Mouse (Mus musculus) layer of hippocampus, postnatal 25 days (tissue): ENCODE results near the gene Cyb561. TPM values are rescaled to one million over a fixed set of nuclear protein-coding genes. Genes with fewer than 3 reads are reported as not detected.

ENCODE experiments used
- DNase-seq, 2 experiments: peaks; one replicate each; pipeline ENCODE4 v3.0.0; 2022; ENCODE audit warnings: mixed read lengths in 2 of 2, low spot score in 1 of 2; ENCODE audit errors: extremely low spot score in 1 of 2
- total RNA-seq, 2 experiments: library from RNA; stranded (reverse); gene quantifications; 2 replicates each; pipeline ENCODE4 v1.2.3; 2021

Cyb561 gene
- 10 to 100 TPM; 51.4 to 52.3 TPM for total RNA-seq

DNA sequence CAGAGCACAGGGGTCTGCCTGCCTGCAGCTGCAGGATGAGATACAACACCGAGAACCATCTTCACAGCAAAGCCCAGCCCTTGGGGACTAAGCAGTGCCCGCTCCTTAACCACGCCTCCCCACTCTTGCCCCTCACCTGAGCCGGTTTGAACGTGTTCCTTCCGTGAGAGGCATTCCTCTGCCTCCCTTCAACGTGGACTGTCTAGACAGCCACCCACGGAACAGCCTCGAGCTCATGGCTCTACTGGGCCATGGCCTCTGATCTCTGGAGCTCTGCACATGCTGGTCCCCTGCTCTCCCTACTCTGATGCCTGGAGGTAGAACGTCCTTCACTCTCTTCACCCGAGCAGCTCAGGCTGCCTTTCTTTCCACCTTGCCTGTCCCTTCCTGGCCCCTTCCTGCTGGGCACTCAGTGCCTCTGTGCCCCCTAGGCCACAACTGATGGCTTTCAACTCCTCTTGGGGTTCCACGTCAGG, at the start of gene Cyb561:
Gene Cyb561 (minus strand): TSS at position 426 of the 476 bp plus-strand sequence.
- DNase-seq: no peak

DNA sequence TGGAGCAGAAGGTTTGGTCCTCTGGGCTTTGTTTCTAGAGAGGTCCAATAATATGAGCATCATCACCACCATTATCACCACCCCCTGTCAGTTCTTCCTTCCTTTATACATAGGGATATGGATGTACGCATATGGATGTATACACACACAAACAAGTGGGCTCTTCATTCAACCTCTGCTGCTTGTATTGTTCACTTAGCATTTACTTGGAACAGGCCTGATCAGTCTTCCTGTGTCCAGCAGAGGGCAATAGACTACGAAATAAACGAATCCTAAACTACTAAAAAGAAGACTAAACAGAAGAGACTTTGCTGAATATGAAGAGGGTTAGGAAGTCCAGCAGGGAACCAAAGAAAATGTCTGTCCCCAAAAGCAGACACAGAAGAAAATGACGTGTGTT, 48.6 kb upstream of the Cyb561 start:
- DNase-seq: no peak

DNA sequence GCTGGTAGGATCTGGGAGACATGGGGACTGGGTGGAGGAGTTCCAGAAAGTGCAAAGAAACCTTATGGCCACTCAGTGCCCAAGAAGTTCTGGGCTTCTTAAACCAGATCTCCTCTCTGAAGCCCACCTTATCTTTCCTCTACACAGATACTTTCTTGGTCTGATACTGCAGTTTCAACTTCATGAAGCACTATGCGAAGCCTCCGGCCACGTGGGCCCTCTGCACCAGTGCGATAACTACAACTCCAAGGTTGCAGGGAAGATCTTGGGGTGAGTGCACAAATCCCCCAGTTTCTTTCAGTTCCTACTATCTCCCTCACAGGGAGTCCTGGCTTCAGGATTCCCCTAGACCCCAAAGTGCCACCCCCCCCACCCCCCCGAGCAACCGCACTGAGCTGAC, 46.9 kb upstream of the Cyb561 start:
- no peak for DNase-seq

DNA sequence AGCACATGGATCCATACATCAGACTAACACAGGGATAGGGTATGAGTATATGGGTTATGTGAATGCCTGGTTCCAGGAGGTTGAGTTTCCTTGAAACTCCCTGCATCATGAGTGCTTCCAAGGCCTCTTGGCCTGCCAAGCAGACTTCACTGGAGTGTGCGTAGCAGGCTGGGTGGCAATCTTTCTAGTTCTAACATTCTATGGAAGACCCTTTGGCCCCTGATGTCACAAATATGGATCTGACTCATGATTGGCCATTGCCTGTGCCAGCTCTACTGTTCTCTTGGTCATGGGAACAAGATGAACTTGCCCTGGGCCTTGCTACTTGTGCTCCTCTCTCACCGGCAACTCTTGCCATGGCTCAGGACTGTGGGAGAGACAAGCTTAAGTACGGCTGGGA, 41.2 kb upstream of the Cyb561 start, which contains the start of gene Ace3:
Gene Ace3 (plus strand): TSS at position 301 of the 400 bp plus-strand sequence.
- no peak for DNase-seq

DNA sequence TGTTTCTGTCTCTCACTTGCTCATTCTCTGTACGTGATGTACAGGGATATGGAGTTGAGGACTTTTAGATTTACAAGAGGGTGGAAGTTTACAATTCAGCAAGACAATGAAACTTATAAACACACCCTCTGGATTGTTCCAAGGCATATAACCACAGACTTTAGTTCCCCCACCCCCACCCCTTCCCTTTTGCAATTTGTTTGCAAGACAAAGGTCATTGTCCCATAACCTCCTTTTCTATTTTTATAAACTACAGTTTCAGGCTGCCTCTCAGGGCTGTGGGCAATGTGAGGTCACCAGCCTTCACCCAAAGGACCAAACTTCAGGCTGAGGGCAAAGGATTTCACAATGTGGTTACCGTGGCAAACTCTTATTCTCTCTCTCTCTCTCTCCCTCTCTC, 37.1 kb upstream of the Cyb561 start:
- no peak for DNase-seq

DNA sequence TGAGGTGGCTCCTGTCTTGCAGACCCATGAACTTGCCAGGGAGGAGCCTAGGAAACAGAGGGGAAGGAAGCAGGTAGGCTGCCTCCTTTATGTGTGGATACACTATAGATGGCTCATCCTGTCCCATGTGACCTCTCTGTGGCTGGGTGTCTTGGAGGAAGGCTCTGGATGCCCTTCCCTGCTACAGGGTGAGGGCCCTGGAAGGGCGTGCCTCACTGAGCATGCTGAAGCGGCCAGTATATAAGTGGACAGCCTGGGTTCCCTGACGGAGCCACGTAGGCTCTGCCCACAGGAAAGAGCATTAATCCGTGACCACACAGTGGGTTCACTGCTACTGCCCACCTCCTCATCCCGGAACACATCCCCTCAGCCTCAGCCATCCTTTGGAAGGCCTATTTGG, 36.3 kb upstream of the Cyb561 start:
- DNase-seq: no peak

DNA sequence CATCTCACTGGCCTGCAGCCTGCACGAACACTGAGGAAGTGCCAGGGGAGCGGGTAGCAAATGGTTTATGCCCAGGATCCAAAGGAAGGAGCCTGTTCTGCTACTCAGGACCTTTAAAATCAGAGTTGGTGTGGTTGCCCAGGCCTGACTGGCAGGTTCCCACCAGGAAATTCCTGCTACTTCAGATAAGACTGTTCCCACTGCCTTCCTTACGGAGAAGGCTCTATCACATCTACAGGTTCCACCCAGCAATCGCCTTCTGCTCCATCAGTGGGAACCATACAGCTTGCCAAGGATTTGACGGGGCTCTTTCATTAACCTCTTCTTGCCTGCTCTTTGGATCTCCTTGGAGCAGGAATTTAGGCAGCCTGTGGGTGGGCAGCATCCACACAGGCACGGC, 34.3 kb upstream of the Cyb561 start:
- DNase-seq: no peak

DNA sequence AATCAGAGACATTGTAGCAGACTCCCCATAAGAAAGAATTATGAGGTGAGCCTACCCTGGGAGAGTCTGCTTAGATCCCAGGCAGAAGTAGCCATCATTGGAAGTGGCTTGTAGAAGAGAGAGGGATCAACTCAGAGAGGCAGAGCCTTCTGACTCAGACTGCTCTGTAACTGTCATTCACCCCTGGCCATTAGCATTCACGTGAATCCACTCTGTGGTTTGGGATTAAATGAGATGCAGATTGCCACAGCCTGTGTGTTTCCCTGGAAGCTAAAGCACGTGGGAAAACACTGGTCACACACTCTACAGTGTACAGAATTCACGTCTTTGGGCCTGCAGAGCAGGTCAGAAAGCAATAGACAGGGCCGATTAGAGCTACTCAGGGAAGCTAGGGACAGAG, 31.3 kb upstream of the Cyb561 start:
- DNase-seq: no peak

DNA sequence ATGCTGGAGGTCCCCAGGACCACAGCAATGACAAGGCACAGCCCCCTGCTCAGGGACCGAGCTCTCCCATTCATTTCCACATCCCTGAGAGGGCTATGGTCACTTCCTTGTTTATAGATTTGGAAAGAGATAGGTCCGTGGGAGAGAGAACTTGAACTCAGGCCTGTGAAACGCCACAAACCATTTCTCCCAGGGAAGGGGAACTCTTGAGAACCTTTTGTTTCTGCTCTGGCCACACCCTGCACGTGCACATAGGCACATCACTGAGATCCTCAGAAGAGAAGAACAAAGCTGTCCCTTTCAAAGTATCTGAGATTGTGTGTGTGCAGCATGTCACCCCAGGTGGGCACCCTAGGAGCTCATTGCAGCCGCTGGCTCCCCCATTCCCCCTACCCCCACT, 25.5 kb upstream of the Cyb561 start:
- DNase-seq: no peak

DNA sequence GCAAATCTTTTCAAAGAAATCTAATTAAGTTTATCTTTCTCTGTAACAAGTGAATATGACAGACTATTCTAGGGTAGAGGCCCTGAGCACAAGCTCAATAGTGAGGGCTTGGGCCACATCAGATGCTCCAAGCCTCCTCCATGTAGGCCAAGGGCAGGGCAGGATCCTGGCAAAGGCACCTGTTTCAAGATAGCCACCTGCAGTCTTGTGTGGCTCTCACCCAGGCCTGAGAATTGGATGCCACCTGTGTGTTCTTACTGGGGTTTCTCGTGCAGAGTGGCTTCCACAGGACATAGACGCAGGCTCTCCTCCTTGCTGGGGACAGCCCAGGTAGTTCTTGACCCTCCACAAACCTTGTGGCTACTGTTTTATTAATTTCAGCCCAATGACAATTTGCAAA, 25.1 kb upstream of the Cyb561 start:
- no peak for DNase-seq

DNA sequence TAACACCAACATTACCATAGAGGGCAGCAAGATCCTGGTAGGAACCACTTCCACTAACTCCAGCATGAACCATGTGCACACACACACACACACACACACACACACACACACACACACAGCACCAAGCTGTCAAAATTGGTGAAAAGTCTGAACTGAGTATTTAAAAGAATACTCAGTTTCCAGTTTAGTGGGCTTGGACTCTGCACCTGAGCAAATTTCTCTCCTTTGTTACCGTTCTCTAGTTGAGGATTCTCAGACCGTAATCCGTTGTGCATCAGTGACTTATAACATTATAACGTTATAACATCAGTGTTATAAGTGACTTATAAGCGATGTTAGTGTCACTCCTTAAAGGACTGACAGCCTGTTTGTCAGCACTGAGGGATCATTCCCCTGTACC, 22.5 kb upstream of the Cyb561 start:
- DNase-seq: no peak

DNA sequence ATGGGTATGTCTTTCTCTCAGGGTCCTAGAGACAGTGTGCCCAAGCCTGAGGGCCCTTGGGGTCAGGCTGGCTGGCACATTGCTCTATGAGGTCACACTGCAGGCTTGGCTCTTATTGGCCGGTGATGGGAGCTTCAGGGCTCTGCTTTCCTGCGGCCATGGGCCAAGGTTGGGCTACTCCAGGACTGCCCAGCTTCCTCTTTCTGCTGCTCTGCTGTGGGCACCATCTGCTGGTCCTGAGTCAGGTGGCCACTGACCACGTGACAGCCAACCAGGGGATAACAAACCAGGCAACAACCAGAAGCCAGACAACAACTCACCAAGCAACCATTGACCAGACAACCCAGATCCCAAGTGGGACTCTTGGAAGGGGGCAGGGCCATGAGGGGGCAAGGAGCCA, 21.9 kb upstream of the Cyb561 start:
- DNase-seq: no peak

DNA sequence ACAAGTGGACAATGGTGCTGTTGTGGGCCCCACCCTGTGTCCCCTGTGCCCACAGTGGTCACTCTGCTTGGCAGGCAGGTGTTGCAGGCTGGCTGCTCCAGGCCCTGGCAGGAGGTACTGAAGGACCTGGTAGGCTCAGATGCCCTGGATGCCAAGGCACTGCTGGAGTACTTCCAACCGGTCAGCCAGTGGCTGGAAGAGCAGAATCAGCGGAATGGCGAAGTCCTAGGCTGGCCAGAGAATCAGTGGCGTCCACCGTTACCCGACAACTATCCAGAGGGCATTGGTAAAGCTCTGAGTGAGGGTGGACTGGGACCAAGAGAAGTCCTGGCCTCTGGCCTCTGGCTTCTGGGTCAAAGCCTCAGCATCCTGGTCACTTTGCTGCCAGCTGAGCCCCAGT, 21.5 kb upstream of the Cyb561 start:
- DNase-seq: no peak

DNA sequence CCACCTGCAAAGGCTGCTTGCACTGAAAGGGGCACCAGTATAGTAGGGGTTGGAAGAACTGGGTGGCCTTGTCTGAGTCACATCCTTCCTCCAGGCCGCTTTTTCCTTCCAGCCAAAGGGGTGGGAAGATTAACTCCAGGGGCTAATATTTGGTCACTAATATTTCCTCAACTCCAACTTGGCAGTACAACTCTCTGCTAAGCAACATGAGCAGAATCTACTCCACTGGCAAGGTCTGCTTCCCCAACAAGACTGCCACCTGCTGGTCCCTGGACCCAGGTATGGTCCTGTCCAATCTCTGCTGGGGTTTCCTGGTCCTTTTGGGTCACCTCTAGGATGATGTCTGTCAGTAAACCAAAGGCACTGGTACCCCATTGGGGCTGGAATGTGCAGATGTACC, 16.4 kb upstream of the Cyb561 start:
- peak in 1 of 2 experiments; percentile 38 for DNase-seq

DNA sequence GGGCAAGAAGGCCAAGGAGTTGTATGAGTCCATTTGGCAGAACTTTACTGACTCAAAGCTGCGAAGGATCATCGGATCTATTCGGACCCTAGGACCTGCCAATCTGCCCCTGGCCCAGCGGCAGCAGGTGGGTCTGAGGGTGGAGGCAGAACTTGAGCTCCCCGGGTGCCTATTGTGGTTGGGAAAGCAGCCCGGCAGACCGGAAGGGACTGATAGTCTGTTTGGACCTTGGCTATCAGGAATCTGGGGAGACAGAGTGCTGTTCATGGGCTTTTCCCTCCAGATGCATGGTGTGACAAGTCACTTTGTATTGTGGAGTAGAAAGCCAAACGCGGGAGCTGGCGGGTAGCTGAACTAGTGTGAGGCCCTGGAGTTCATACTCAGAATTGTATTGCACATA, 15.8 kb upstream of the Cyb561 start:
- no peak for DNase-seq

DNA sequence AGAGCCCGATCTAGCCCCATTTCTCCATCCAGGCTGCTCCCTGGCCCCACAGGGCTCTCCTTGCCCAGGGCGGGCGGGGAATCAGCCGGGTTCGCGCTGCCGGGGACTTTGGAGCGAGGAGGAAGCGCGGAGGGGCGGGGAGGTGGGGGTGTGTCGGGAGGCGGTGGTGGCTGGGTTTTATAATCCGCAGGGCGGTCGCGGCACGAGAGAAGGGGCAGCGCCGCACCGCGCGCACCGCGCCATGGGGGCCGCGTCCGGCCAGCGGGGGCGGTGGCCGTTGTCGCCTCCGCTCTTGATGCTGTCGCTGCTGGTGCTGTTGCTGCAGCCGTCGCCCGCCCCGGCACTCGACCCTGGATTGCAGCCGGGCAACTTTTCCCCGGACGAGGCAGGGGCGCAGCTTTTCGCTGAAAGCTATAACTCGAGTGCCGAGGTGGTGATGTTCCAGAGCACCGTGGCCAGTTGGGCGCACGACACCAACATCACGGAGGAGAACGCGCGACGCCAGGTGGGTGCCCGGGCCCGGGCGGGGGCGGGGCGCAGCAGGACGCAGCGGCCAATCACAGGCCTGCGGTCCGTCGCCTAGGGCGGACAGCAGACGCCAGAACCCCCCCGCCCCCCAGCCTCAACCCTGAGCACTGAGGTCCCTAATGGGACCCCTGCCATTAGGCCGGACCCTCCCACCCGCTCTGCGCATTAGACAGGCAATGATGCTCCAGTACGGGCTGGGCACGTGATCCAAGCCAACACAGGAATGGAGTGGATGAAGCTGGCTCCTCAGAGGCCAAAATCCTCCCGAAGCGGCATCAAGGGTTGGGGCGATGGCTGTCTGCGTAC, 14.8 kb upstream of the Cyb561 start, which contains the start of gene Ace:
Gene Ace (plus strand): TSS at position 205 of the 834 bp plus-strand sequence.
- DNase-seq: no peak

DNA sequence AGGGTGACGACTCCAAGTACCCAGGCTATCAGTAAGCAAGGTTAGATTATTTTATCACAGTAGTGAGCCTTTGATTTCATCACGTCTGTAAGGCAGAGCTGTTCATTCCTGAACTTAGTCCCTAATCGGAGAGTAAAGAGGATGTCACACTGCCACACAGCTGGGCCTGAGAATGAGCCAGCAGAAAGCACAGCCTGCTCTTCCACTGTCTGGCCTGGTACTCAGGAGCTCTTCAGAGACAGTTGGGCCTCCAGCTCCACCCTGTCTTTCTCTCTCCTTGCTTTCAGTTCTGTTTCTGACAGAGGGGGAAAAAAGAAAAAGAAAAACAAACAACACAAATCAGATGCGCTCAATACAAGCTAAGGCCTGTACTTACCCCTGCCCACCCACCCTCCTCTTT, 13.2 kb upstream of the Cyb561 start:
- DNase-seq: no peak

DNA sequence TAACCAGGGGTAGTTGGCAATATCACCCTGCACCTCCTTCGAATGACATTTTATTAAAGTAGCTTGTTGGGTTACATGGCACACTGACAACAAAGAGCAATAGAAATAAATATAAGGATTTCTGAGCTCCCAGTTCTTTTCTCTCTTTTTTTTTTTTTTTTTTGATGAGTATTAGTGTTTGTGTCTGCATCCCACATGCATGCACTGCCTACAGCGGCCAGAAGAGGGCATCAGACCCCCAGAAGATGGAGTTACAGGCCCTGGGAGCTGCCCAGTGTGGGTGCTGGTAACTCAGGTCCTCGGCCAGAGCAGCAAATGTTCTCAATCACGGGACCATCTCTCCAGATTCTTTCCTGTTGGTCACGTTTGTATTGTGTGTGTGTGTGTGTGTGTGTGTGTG, 11.6 kb upstream of the Cyb561 start:
- no peak for DNase-seq

DNA sequence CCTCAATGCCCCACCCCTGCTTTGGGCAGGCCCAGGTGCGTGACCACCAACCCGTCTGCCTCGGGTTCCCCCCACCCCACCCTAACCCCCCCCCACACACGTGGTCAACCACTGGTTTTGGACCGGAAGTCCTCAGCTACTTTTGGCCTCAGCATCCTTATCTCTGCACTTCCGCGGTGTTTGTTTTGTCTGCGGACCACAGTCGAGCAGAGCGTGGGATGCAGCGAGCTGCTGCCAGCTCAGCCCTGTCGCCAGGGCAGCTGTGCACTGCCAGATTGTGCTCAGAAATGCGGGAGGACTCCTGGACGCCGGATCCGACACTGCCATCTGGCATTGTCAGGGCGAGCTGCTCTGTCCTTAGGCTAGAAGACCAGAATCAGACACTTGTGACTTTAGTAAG, 6.2 kb upstream of the Cyb561 start:
- DNase-seq: no peak

DNA sequence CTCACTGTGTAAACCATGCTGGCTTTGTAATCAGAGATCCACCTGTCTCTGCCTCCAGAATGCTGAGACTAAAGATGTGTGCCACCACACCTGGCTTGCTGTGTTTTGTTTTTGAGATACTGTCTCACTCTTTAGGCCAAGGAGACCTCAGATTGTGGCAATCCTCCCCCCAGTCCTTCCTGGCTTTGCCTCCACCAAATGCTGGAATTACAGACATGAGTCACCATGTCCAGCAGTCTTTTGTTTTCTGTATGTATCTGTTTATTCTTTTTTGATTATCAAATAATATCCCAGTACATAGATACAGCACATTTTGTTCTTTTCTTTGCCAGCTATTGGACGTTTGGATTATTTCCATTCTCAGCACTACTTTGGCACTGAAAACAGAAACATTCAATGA, 5.4 kb upstream of the Cyb561 start:
- no peak for DNase-seq

DNA sequence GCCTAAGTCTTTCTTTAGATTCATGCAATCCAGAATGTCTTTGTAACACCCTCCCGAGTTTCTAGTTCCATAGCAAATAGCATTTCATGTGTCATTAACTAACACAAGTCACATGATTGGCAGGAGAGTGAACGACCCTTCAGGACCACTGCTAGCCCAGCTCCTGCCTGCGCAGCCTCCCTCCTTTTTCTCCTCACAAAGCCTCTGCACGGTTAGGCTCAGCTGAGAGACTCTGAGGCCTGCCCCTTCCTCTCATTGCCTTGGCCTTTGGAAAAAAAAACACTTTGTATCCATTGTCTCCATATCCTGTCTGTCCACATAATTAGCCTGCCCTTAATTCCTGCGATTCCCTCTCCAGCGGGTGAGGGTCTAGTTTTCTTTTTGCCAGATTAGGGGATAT, 4.4 kb upstream of the Cyb561 start:
- DNase-seq: no peak

DNA sequence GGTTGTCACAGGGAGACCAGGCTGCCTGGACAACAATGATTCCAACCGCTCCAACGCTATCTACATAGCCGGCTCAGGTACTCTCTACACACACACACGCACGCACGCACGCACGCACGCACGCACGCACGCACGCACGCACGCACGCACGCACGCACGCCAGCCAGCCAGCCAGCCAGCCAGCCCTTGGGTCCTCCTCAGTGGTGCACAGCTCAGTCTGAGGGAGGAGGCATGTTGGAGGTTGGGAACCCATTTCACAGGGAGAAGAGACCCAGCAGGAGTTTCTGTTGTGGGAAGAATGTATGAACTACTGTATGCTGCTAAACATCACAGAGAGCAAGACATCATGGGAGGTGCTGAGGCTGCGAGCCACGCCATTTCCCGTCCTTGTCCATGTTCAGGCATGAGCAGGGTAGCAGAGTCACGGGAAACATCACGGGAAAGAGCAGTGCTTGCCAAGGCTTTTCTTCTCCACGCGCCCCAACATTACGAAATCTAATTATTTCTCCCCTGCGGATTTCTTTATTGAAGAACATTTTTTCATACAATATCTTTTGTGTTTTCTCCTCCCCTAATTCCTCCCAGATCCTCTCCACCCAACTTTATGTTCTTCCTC, 2.8 kb upstream of the Cyb561 start:
- DNase-seq: no peak
